Mouse (Mus musculus) common myeloid progenitor, adult 5-6 weeks (primary cell): Measurements from ENCODE around the gene Gm20547. TPM values are rescaled to one million over a fixed set of nuclear protein-coding genes. Genes with fewer than 3 reads are reported as not detected.
"Not testable (repeated sequence)": the region's sequence is repeated elsewhere in the genome, so short reads cannot be mapped to it uniquely, and the experiment has no call there.

Experiments
- ATAC-seq: replicated peaks from 2 replicates; pipeline ENCODE4 v1.8.0; 2016; ENCODE audit warnings: low read depth, mild to moderate bottlenecking, moderate TSS enrichment, inconsistent platforms; ENCODE audit not compliant: poor library complexity, severe bottlenecking
- total RNA-seq: library from RNA; stranded (forward); fragments of 200-1000, 187-1606 nt; gene quantifications from 2 replicates; pipeline ENCODE4 v1.2.3, GENCODE M21; 2017

The Gm20547 gene
- total RNA-seq, 1 experiment from 2014 or later = not detected

DNA sequence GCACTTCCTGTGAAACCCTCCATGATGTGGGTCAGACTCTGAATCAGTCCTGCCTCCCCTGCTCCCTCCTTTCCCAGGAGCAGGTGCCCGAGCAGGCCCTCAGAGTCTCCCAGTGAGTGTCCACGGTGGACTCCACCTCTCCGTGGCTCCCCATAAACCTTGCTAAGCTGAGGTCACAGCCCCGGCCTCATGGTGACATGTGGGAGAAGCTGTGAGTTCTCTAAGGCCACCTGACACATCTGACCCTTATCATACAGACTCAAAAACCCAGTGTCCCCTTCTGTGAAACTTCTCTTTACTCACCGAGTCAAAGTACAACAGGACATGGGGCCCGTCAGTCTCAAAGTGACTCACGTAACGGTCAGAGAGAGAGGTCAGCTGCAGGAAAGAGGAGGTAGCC is 71.0 kb downstream of the Gm20547 start:
- not testable (repeated sequence) for ATAC-seq

DNA sequence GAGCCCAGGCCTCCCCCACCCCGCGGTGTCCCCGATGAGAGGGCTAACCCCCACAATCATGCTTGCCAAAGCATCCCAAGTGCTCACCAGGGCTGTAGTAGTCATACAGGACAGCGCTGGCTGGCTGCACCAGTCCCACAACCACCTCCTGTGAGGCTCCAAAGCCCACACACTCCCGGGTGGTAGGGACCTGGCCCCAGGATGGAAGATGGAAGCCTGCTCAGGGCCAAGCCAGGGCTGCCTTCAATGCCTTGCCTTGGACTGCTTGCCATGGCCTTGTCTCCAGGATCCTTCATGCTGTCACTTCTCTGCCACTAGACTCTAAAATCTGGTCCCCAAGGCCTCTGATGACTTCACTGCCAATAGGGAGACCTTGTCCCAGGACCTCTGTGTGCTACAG is 71.4 kb downstream of the Gm20547 start:
- not testable (repeated sequence) for ATAC-seq

DNA sequence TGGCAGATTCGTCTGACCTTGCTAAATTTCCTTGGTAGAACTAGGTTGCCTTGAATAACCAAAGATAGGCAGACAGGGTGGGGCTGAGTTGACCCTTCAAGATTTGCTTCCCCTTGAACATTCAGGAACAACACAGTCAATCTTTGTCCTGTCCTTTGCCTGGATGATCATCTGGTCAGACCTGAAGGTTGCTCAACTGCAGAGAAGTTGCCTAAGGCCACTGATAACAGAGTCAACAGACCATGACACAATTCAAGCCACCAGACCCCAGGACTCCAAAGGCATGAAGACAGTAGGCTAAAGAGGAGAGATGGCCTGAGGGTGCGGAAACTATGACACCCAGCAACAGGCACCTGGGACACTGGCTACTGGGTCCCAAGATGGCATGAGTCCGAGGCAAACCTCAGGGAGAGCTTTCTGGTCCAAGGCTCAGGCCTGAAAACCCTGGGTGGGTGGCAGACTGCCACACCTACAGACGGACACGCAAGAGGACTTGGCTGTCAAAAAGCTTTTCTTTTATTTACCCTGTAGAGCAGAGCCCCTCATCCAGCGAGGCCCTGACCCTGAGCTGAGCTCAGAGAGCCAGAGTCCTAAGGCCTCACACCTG is 73.1 kb downstream of the Gm20547 start:
- ATAC-seq = no peak

DNA sequence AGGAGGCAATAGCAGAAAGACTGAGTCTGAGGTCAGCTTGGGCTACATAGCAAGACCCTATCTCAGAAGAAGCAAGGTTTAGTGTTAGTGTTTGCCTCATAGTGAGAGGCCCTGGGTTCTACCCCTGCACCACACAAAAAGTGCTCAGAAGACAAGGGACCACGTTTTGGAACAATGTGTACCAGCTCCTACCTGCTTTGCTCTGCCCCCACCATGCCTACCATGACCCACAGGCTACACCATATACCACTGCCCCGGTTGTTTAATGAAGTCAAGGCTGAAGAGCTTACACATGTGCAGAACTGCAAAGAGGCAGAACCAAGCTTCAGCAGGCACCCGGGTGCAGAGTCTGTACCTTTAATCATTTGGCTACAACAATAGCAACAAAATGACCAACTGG is 74.7 kb downstream of the Gm20547 start:
- no peak for ATAC-seq

Other genes with a start within 250 kb of the Gm20547 start
- gene Fkbpl, start 237.3 kb downstream of the Gm20547 start, total RNA-seq = 20.6 and 31.6 TPM in 2 replicates
- gene Atf6b, start 234.9 kb downstream of the Gm20547 start, total RNA-seq = 19.9 and 25.1 TPM in 2 replicates
- gene Tnxb, start 211.5 kb downstream of the Gm20547 start, total RNA-seq = not detected in 2 replicates
- 0.18 TPM in 1 of 2 replicates, not detected in the other for gene C4b, start 138.2 kb downstream of the Gm20547 start, total RNA-seq
- gene Cyp21a1, start 77.5 kb downstream of the Gm20547 start, total RNA-seq = not detected in 2 replicates
- 10.0 and 32.9 TPM in 2 replicates for gene Stk19, start 45.1 kb downstream of the Gm20547 start, total RNA-seq
- 21.2 and 27.9 TPM in 2 replicates for gene Dxo, start 45.0 kb downstream of the Gm20547 start, total RNA-seq
- gene Skiv2l, start 31.8 kb downstream of the Gm20547 start, total RNA-seq = 28.9 and 33.8 TPM in 2 replicates
- gene Nelfe, start 31.7 kb downstream of the Gm20547 start, total RNA-seq = 39.6 and 41.9 TPM in 2 replicates
- gene Cfb, start 19.5 kb downstream of the Gm20547 start, total RNA-seq = not detected in 2 replicates
- gene Zbtb12, start 2.6 kb downstream of the Gm20547 start, total RNA-seq = 11.1 and 16.2 TPM in 2 replicates
- gene C2, start 16.2 kb upstream of the Gm20547 start, total RNA-seq = 2.8 and 10.0 TPM in 2 replicates
- 96.6 and 107 TPM in 2 replicates for gene Ehmt2, start 16.4 kb upstream of the Gm20547 start, total RNA-seq
- gene Slc44a4, start 32.4 kb upstream of the Gm20547 start, total RNA-seq = not detected in 2 replicates
- gene Neu1, start 49.2 kb upstream of the Gm20547 start, total RNA-seq = 3.4 and 5.0 TPM in 2 replicates
- 79.3 and 84.3 TPM in 2 replicates for gene Hspa1b, start 77.2 kb upstream of the Gm20547 start, total RNA-seq
- gene Gm20481, start 87.9 kb upstream of the Gm20547 start, total RNA-seq = not detected in 2 replicates
- 33.5 and 47.4 TPM in 2 replicates for gene Hspa1a, start 90.1 kb upstream of the Gm20547 start, total RNA-seq
- gene Hspa1l, start 90.7 kb upstream of the Gm20547 start, total RNA-seq = 0.63 TPM in 1 of 2 replicates, not detected in the other
- gene Lsm2, start 99.8 kb upstream of the Gm20547 start, total RNA-seq = 26.9 and 34.1 TPM in 2 replicates
- 174 and 210 TPM in 2 replicates for gene Vars, start 118.9 kb upstream of the Gm20547 start, total RNA-seq
- gene Vwa7, start 134.5 kb upstream of the Gm20547 start, total RNA-seq = 0.32 TPM in 1 of 2 replicates, not detected in the other
- 1.2 and 4.4 TPM in 2 replicates for gene Sapcd1, start 146.0 kb upstream of the Gm20547 start, total RNA-seq
- gene Msh5, start 164.7 kb upstream of the Gm20547 start, total RNA-seq = 3.8 and 4.2 TPM in 2 replicates
- gene Clic1, start 167.9 kb upstream of the Gm20547 start, total RNA-seq = 214 and 220 TPM in 2 replicates
- 21.3 and 26.7 TPM in 2 replicates for gene Ddah2, start 177.0 kb upstream of the Gm20547 start, total RNA-seq
- gene Ly6g6c, start 183.3 kb upstream of the Gm20547 start, total RNA-seq = not detected in 2 replicates
- not detected in 2 replicates for gene Mpig6b, start 184.1 kb upstream of the Gm20547 start, total RNA-seq
- gene Ly6g6e, start 194.9 kb upstream of the Gm20547 start, total RNA-seq = not detected in 2 replicates
- not detected in 2 replicates for gene Ly6g6d, start 196.0 kb upstream of the Gm20547 start, total RNA-seq
- not detected in 2 replicates for gene Ly6g6f, start 203.6 kb upstream of the Gm20547 start, total RNA-seq
- 33.1 and 38.8 TPM in 2 replicates for gene Abhd16a, start 207.2 kb upstream of the Gm20547 start, total RNA-seq
- gene Ly6g5c, start 226.2 kb upstream of the Gm20547 start, total RNA-seq = not detected in 2 replicates
- not detected in 2 replicates for gene Ly6g5b, start 233.4 kb upstream of the Gm20547 start, total RNA-seq
- 39.5 and 50.1 TPM in 2 replicates for gene Gpank1, start 239.4 kb upstream of the Gm20547 start, total RNA-seq
- gene Csnk2b, start 240.0 kb upstream of the Gm20547 start, total RNA-seq = 286 and 306 TPM in 2 replicates
- 6.3 and 8.2 TPM in 2 replicates for gene D17H6S53E, start 244.3 kb upstream of the Gm20547 start, total RNA-seq